Mouse (Mus musculus) limb, embryonic 14.5 days (tissue): ENCODE results near the gene Plcl1. TPM values are rescaled to one million over a fixed set of nuclear protein-coding genes. Genes with fewer than 3 reads are reported as not detected.
A peak's percentile ranks its signal among the peaks of the same experiment; 100 is the strongest.

Experiments used
- ATAC-seq: fragments of 200-750 bp; cut with Nextera tagmentation; 2 replicates; pipeline ENCODE4 v1.8.0; 2017; ENCODE audit warnings: low read depth, moderate number of reproducible peaks, moderate TSS enrichment; ENCODE audit not compliant: low FRiP score
- DNase-seq: peaks from one replicate; pipeline ENCODE4 v3.0.0-alpha.2; 2015; ENCODE audit warnings: low spot score
- H3K27ac ChIP-seq: fragments of 300-500 bp; sonication (generic); replicated peaks from 2 replicates; pipeline ENCODE4 v1.5.1; 2014; ENCODE audit warnings: low read depth, mild to moderate bottlenecking, low read length, moderate library complexity, mixed read lengths
- H3K27me3 ChIP-seq: fragments of 300-500 bp; sonication (generic); 2 replicates; pipeline ENCODE4 v1.6.1; 2014; ENCODE audit warnings: low read length, mixed read lengths; ENCODE audit not compliant: control insufficient read depth, insufficient read depth
- H3K36me3 ChIP-seq: fragments of 300-500 bp; sonication (generic); 2 replicates; pipeline ENCODE4 v1.6.1; 2014; ENCODE audit warnings: mild to moderate bottlenecking, low read length, moderate library complexity, mixed read lengths; ENCODE audit not compliant: control insufficient read depth, insufficient read depth
- H3K4me1 ChIP-seq: fragments of 300-500 bp; sonication (generic); 2 replicates; pipeline ENCODE4 v1.6.1; 2014; ENCODE audit warnings: antibody characterized with exemption, low read length, mixed read lengths; ENCODE audit not compliant: control insufficient read depth, insufficient read depth
- H3K4me2 ChIP-seq: fragments of 300-500 bp; sonication (generic); replicated peaks from 2 replicates; pipeline ENCODE4 v1.6.1; 2014; ENCODE audit warnings: low read depth, mild to moderate bottlenecking, low read length, moderate library complexity; ENCODE audit not compliant: severe bottlenecking
- H3K4me3 ChIP-seq: fragments of 300-500 bp; sonication (generic); replicated peaks from 2 replicates; pipeline ENCODE4 v1.5.1; 2014; ENCODE audit warnings: low read length
- H3K9ac ChIP-seq: fragments of 300-500 bp; sonication (generic); 2 replicates; pipeline ENCODE4 v1.6.1; 2014; ENCODE audit warnings: mild to moderate bottlenecking, low read depth, low read length, moderate library complexity; ENCODE audit not compliant: severe bottlenecking
- H3K9me3 ChIP-seq: fragments of 300-500 bp; sonication (generic); 2 replicates; pipeline ENCODE4 v1.6.1; 2016; ENCODE audit warnings: low read length; ENCODE audit not compliant: control insufficient read depth
- POLR2A ChIP-seq: fragments of 200-500 bp; IDR thresholded peaks from 2 replicates; pipeline ENCODE4 v1.8.0; 2012; ENCODE audit warnings: inconsistent platforms, mild to moderate bottlenecking, moderate library complexity, borderline replicate concordance; ENCODE audit not compliant: insufficient read depth, insufficient read length; ENCODE audit errors: extremely low read depth
- WGBS: fragments of 180-500 bp; shearing (Covaris S2); extraction: QIAGEN DNeasy Blood & Tissue Kit; methylation state at CpG from one replicate; pipeline ENCODE4 v1.1.7; 2014; 5-methylcytosine and 5-hydroxymethylcytosine counted together
- polyA plus RNA-seq, 2 experiments: library from polyadenylated mRNA; depleted of rRNA in 1 of 2; stranded (reverse) in 1 of 2; unstranded in 1 of 2; fragments of >200 nt; fragmentation: Nextera tagmentation in 1 of 2; extraction: Ambion mirVana in 1 of 2; gene quantifications; 2 replicates each; pipeline versions ENCODE4 v1.2.1 to v1.2.3; 2012 to 2014

Gene Plcl1
- polyA plus RNA-seq, 2 experiments = 1.8 to 2.3 TPM

- Histone ChIP-seq H3K9ac (no peak overlapping the region), H3K4me3 (no peak overlapping the region), H3K4me2 (no peak overlapping the region), H3K4me1 (no peaks in the 10 kb centered on the region), H3K27ac (no peak overlapping the region), H3K36me3 (no peaks in the 10 kb centered on the region), H3K9me3 (no peaks in the 10 kb centered on the region), H3K27me3 (no peaks in the 10 kb centered on the region)
- DNase-seq (no peak), ATAC-seq (no peak)
- 62% methylated on average over 5 of the region's 5 CpGs for WGBS
- no peak for TF ChIP-seq POLR2A
Observed at GRCm38 (mm10) chr1:55736762-55737288, 331.1 kb downstream of the Plcl1 start.

GRCm38 (mm10) chr1:55738746-55739365, 333.1 kb downstream of the Plcl1 start:
- ATAC-seq = no peak
- Histone ChIP-seq H3K4me1 (no peaks in the 10 kb centered on the region; the same call in 1 of the 2 replicates), H3K9me3 (no peaks in the 10 kb centered on the region), H3K36me3 (no peaks in the 10 kb centered on the region), H3K9ac (no peak overlapping the region), H3K27me3 (no peaks in the 10 kb centered on the region), H3K4me2 (no peak overlapping the region), H3K27ac (no peak overlapping the region), H3K4me3 (no peak overlapping the region)
- WGBS = 61% methylated on average over 12 of the region's 12 CpGs
- no peak for DNase-seq
- no peak for TF ChIP-seq POLR2A

DNA sequence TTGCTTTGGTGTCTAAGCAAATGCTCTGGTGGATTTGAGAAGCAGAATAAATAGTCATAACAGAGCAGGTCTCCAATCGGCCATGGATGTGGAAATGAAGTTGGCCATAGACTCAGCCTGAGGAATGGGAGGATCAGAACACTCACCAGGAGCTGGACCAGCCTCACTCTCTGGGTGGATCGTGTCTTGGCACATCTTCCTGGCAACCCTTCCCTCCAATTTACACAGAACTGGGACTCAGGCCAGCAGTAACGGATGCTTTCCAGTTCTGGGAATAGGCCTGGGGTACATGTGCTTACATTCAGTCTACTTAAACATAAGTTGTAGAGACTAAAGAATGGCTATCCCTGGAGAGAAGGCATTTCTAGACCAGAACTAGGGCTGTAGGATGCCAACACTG, 336.2 kb downstream of the Plcl1 start:
- no peak for TF ChIP-seq POLR2A
- H3K4me1 ChIP-seq = no peaks in the 10 kb centered on the region; the same call in 1 of the 2 replicates
- DNase-seq (peak; percentile 44), ATAC-seq (no peak)
- WGBS = 57% methylated on average over 3 of the region's 3 CpGs
- H3K4me3 ChIP-seq = no peak overlapping the region
- H3K9me3 ChIP-seq = no peaks in the 10 kb centered on the region
- H3K27ac ChIP-seq = no peak overlapping the region
- no peak overlapping the region for H3K4me2 ChIP-seq
- H3K9ac ChIP-seq = no peak overlapping the region
- no peaks in the 10 kb centered on the region for H3K36me3 ChIP-seq
- H3K27me3 ChIP-seq = no peaks in the 10 kb centered on the region

- 66% methylated on average over 5 of the region's 5 CpGs for WGBS
- no peak overlapping the region for H3K27ac ChIP-seq
- no peak for ATAC-seq
- H3K9me3 ChIP-seq = no peaks in the 10 kb centered on the region
- no peak overlapping the region for H3K4me2 ChIP-seq
- no peaks in the 10 kb centered on the region for H3K36me3 ChIP-seq
- no peak overlapping the region for H3K4me3 ChIP-seq
- no peak for DNase-seq
- H3K4me1 ChIP-seq = no peaks in the 10 kb centered on the region
- no peak overlapping the region for H3K9ac ChIP-seq
- no peaks in the 10 kb centered on the region for H3K27me3 ChIP-seq
- no peak for TF ChIP-seq POLR2A
Observed at GRCm38 (mm10) chr1:55748516-55748915, 342.8 kb downstream of the Plcl1 start.

DNA sequence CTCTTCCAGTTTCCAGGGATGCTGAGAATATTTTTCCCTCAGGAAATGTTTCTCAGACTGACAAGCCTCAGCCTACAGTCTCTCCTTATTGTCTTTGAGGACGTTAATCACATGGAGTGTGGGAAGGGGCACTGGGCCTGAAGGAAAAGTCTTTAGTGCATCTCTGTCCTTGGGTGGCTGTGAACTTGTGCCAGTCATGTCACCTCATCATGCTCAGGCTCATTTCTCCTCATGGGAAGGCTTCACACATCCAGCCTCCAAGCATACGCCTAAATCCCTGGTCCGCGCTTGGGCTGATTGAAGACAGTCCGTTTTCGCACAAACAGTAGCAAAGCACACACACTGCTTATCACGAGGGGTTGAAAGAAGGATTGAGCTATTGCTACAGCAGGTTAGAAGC, 344.0 kb downstream of the Plcl1 start:
- H3K36me3 ChIP-seq = no peaks in the 10 kb centered on the region
- no peaks in the 10 kb centered on the region for H3K27me3 ChIP-seq
- DNase-seq (no peak), ATAC-seq (no peak)
- no peaks in the 10 kb centered on the region for H3K9me3 ChIP-seq
- H3K4me1 ChIP-seq = no peaks in the 10 kb centered on the region
- H3K27ac ChIP-seq = no peak overlapping the region
- WGBS = 85% methylated on average over 7 of the region's 7 CpGs
- H3K4me2 ChIP-seq = no peak overlapping the region
- TF ChIP-seq POLR2A = no peak
- H3K4me3 ChIP-seq = no peak overlapping the region
- H3K9ac ChIP-seq = no peak overlapping the region
